Mouse (Mus musculus): ENCODE data around the gene Slc35f4. TPM values are rescaled to one million over a fixed set of nuclear protein-coding genes. Genes with fewer than 3 reads are reported as not detected.

Gene Slc35f4
- polyA plus RNA-seq, 1 experiment from 2014 or later: not detected

- Histone ChIP-seq H3K4me2 (ENCODE audit: low read depth, low read length) (no peak overlapping the region), H3K27ac (replicated peaks; ENCODE audit: low read depth, low read length) (no peak overlapping the region), H3K36me3 (replicated peaks; ENCODE audit: control insufficient read depth, insufficient read depth, low read depth, low read length) (no peaks in the 10 kb centered on the region), H3K4me3 (ENCODE audit: low read depth, low read length) (no peak overlapping the region), H3K9me3 (replicated peaks; ENCODE audit: control insufficient read depth, low read length) (no peaks in the 10 kb centered on the region), H3K4me1 (ENCODE audit: control insufficient read depth, insufficient read depth, low read length) (no peaks in the 10 kb centered on the region), H3K9ac (replicated peaks; ENCODE audit: low read length) (no peak overlapping the region), H3K27me3 (ENCODE audit: control insufficient read depth, insufficient read depth, low read length) (no peaks in the 10 kb centered on the region)
- ATAC-seq (replicated peaks; ENCODE audit: insufficient number of reproducible peaks, low FRiP score, low TSS enrichment, low read depth) (no peak), DNase-seq (ENCODE audit: low spot score) (no peak)
- 83% methylated on average over 5 of the region's 5 CpGs for WGBS
Measured at GRCm38 (mm10) chr14:49265286-49266002, 260.4 kb downstream of the Slc35f4 start.

Small RNAs within 50 kb of the gene (microRNA-seq; reads per million reads assigned to microRNA genes)
- gene Gm22949 (ENCODE audit: borderline number of aligned reads): not detected
